Mouse (Mus musculus): Measurements from ENCODE around the gene Tbc1d30.

DNA sequence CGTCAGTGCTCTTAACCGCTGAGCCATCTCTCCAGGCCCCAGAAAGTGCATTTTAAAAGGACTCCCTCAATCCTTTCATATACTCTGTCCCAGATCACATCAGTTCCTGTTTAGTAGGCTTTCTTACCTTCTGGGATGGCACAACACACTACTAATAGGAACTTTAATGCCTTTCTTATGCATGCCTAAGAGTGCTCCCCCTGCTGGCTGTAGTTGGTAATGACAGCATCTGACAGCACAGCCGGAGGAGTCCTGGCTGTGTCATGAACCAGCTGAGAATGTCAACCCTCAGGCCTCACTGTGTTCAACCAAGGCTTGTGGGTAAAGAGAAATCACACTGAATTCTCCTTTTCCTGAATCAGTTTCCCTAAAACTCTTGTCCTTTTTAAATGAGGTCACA lies 16.5 kb downstream of the Tbc1d30 start:
- TF ChIP-seq CTCF (IDR thresholded peaks at IDR 0.05; ENCODE audit: insufficient read depth, low read depth, low read length), result peak; percentile 28; the same call in 1 of the 2 replicates
- TF ChIP-seq POLR2A (IDR thresholded peaks at IDR 0.05; ENCODE audit: insufficient read depth, low read depth, low read length), result no peak

Measured in olfactory bulb, adult 2 months (tissue).